Mouse (Mus musculus): Measurements from ENCODE around the gene Rilpl1.

Rilpl1 gene

DNA sequence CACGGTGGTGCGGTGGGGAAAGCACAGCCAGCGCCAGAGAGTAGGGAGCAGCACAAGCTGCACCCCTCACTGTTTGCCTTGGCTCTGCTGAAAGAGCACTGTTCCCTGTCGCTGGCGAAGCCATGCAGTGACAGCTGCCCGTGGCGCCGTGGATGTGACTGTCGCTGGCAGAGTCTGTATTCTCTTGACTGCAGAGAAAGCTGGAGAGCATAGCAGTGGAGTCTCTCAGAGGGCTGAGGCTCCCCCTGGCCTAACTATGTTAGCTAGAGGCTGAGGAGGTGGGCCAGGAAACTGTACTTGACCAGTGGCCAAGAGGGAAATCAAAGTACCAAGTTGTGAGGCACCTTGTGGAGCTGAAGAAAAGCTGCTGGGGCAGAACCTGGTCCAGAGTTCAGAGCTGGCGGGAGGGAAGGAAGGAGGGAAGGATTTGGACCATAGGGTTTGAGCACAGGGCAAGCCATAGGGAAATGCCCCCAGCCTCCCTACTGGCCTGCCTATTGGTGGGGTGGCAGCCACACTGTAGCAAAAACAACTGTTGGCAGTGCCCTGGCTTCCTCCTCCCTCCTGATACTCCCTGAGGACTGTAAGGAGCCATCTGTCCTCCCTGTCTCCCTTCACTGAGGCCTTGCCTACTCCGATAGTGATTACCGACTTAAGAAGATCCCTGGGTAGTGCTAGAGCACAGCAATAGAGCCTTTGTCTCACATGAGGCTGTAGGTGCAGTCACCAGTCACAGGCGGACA is 77.7 kb downstream of the Rilpl1 start:
- peak in 1 of 2 experiments; percentile 25 for DNase-seq (ENCODE audit: low spot score in 2 of 2)

DNA sequence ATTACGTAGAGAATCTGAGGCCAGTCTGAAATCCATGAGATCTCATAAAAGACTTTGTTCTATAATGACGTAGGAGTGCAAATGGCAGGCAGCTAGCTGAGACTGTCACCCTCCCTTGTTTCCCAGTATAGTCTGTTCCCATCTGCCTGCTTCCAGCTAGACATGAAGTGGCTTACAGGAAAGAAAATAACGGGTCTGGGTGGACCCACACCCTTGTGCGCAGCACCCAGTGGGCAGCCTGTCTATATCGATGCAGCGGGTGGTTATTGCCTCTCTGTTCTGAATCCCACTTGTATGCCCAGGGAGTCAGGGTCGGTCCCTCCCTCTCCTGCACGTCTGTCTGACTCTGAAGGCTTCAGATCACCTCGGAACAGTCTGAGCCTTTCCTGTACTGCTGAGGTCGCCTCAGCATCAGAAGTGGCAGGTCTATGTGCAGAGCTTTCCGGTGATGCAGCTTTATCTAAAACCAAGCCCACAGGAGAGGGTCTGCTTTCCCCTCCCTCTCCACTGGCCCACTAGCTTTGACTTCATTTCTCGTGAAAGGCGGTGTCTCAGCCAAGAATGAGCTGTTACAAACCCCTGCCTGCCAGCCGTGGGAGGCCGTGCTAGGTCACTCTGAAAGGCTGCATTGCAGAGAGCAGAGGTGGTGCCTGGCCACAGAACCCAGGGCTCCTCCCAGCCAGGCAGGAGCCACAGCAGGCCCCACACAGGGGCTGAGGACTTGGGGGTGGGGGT is 78.5 kb downstream of the Rilpl1 start:
- DNase-seq (ENCODE audit: low spot score in 2 of 2): no peak

DNA sequence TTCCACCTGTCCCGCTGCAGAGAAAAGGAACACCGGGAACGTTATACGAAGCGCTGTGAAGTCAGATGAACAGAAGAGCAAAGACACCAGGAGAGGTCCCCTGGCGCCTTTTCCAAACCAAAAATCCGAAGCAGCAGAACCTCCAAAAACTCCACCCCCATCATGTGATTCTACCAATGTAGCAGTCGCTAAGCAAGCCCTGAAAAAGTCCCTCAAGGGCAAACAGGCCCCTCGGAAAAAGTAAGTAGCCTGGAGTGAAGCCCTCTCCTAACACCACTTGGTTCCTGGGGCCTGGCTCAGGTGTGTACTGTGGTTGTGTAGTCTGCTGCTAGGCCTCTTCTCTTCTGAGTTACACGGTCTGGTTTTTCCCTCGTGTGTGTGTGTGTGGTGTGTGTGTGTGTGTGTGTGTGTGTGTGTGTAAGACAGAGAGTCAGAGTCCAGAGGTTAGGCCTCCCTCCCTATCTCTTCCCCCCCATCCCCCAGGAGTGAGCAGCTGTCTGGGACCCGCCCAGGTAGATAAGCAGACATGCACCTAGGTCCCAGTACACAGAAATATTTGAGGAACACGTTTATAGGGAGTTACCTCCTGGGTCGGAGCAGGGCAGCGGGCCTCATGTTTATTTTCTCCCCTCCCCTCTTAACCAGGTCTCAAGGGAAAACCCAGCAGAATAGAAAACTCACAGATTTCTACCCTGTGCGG is 80.4 kb downstream of the Rilpl1 start:
- DNase-seq (ENCODE audit: low spot score in 2 of 2): no peak

DNA sequence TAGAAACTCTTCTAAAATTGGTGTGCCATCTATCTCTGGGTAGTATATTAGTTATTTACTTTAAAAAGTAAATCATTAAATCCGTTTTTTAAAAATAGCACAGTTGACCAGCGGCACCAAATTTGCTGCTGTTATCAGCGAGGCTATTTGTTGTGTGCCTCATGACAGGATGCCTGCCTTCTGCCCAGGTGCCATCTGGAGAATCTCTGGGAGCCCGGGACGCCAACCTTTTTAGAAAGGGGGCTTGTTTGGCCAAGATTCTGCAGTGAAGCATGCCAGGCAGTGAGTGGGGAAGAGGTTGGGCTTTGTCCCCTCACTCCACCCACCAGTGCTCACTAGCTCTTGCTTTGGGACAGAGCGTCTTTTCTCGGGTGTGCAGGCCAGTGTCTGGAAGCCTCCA is 81.1 kb downstream of the Rilpl1 start:
- no peak for DNase-seq (ENCODE audit: low spot score in 2 of 2)

DNA sequence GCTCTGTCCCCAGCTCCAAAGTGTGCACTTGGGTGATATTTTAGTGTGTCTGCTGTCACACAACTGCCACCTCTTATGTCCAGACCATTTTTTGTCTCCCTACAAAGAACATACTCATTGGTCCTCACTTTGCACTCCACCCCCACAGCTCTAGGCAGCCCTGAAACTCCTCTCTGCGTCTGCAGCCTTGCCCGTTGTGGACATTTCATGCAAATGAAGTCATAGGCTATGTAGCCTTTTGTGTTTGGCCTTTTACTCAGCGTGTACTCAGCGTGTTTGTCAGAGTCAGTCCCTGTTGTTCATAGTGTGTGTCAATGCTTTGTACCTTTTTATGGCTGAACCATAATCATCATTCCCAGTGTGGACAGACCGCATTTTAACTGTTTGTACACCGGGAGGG is 81.7 kb downstream of the Rilpl1 start:
- no peak for DNase-seq (ENCODE audit: low spot score in 2 of 2)

DNA sequence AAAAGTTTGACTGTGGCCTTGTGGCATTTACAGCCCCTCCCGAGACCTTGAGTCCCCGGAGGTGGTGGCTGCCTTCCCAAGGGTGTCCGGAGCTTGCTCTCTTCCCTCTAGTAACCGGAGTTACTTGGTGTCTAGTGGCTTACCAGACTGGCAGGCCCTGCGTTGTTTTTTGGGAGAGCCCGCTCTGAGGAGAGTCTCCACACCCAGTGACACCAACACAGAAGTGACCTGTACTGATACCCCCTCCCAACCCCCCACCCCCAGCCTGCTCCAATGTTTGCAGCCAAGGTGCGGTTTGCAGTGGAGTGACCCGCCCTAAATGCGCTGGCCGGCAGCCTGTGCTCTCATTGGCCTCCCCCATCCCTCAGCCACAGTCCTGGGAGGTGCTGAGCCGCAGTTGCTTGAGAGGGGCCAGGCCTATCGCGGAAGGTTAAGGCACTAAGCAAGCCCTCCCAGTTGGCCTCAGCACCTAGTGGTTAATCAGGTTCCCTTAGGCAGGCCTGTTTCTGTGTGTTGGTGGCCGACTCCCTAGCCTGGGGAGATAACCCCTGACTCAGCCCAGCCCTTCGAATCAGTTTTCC is 84.8 kb downstream of the Rilpl1 start:
- DNase-seq (ENCODE audit: low spot score in 2 of 2): no peak

DNA sequence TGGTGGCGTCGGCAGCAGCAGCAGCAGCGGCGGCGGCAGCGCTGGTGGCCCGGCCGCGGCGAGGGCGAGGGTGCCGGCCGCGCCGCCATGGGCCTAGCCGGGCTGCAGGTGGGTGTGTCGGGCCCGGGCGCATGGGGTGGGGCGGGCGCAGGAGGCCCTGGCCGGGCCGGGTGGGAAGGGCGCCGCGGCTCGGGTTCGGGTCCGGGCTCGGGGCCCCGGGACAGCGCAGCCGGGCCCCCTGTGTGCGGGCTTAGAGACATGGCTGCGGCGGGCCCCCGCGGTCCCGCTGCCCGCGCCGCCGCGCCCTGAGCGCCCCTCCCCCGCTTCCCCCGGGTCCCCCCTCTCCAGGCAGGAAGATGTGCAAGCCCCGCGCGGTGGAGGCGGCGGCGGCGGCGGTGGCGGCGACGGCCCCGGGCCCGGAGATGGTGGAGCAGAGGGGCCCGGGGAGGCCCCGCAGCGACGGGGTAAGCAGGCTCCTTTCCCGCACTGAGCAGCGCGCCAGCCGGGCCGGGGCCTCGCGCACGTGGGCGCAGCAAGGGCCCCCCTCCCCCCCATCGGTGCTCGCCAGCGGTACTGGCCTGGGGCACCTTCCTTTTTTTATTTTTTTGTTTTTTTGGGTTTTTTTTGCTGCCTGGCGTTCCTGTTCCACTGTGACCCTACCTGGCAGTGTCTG is 85.4 kb downstream of the Rilpl1 start:
- peak in 1 of 2 experiments; percentile 35 for DNase-seq (ENCODE audit: low spot score in 2 of 2)

DNA sequence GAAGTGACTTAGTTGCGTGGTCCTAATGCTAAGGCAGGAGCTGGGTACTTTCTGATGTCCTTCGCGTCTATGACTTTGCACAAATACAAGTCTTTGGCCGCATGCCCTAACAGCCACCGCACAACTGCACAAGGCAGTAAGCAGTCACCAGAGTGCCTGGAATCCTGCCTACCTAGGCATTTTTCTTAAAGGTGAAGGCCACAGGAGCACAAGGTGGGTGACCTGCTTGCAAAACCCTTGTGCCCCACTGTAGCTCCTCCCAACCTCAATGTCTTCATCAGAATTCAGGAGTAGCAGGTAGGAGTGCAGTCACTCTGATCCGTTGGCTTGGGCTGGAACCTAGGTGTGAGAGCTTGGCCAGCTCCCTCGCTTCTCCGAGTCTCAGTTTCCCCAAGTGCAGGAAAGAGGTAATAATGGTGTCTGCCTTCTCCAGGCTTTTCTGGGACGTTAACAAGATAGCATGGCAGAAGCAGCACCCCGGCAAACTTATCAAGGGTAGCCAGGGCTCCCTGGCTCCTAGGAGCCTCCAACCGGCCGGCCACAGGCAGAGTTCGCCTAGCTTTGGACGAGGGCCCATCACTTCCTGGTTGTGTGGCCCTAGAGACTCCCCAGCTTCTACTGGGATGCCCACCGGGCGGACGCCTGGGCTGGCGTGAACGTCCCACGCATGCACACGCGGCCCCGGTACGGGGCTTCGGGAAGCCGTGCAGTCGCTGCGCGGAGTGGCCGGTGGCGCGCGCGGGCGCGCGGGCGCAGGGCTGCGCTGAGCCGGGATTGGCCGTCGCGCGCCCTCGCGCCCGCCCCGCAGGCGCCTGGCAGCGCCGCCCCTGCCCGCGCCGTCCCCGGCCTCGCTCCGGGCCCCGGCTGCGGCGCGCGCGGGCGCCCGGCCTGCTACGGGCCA is 86.3 kb downstream of the Rilpl1 start:
- peak in 1 of 2 experiments; percentile 71 for DNase-seq (ENCODE audit: low spot score in 2 of 2)

DNA sequence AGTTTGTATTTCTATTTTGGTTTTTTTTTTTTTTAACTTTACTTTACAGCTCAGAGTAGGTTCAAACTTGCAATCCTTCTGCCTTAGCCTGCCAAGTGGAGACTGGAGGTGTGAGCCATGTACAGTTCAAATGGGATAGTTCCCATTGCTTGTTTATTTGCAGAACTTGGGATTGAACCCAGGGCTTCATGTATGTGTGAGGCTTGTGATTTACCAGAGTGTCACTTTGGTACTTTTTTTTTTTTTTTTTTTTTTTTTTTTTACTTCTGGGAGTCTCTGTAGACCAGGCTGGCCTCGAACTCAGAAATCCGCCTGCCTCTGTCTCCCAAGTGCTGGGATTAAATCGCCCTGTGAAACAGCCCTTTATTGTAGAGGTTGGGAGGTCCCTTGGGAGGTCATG is 87.0 kb downstream of the Rilpl1 start:
- no peak for DNase-seq (ENCODE audit: low spot score in 2 of 2)
